ENCODE assay signal across 15 mouse cellular contexts in the genomic region with DNA sequence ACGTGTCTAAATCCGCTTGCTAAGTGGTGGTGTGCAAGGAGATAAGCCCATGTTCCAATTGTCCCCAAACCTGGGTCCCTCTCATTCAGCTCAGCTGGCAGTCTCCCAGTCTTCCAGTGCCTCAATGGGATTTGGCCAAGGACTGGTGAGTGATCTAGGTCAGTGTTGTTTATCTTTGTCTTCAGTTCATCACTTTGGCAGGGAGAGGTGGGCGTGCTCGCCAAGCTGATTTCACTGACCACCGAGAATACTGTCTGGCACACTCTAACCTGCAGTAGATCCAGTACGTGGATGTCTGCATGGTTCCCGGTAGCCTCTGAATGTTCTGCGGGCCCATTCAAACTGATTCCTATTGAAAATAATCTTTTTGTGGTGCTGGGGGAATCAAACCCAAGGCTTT. TPM values are rescaled to one million over a fixed set of nuclear protein-coding genes. Genes with fewer than 3 reads are reported as not detected.
DNase-seq lines count a peak whose midpoint lies in the region; ATAC-seq and TF ChIP-seq lines count a peak whose summit lies in the region.
"Had no signal": no experiment of that assay in that cellular context is flagged by ENCODE, and none has a peak within 500 bp of the region (broad histone marks: within the 10 kb centered on the region; RNA-seq: fewer than 3 reads in every experiment).

No protein-coding gene starts in this region.

- peaks cover 12% of the 10 kb centered on the region; the same call in 1 of the 2 replicates for H3K36me3 ChIP-seq in lung, postnatal 0 days (ENCODE audit: insufficient read depth, low read length)

- H3K4me3 ChIP-seq in lung, postnatal 0 days (ENCODE audit: low read depth, low read length) = no peak overlapping the region
- H3K4me3 ChIP-seq: heart, embryonic 13.5 days; limb, embryonic 13.5 days had no signal

- H3K9ac ChIP-seq in lung, postnatal 0 days (replicated peaks; ENCODE audit: low read depth) = no peak overlapping the region
- H3K9ac ChIP-seq: heart, embryonic 13.5 days; limb, embryonic 13.5 days had no signal

- no peak for TF ChIP-seq EP300 in lung, postnatal 0 days (IDR thresholded peaks at IDR 0.05)

- H3K4me2 ChIP-seq in lung, postnatal 0 days (replicated peaks; ENCODE audit: low read depth, low read length) = no peak overlapping the region
- H3K4me2 ChIP-seq: heart, embryonic 13.5 days; limb, embryonic 13.5 days; midbrain, embryonic 11.5 days had no signal

- no peaks in the 10 kb centered on the region for H3K4me1 ChIP-seq in lung, postnatal 0 days (ENCODE audit: insufficient read depth, low read depth, low read length)
- H3K4me1 ChIP-seq: limb, embryonic 13.5 days had no signal

- no peak for TF ChIP-seq CTCF in lung, postnatal 0 days (IDR thresholded peaks at IDR 0.05)

- no peak for ATAC-seq in lung, postnatal 0 days

- H3K9me3 ChIP-seq in lung, postnatal 0 days (ENCODE audit: low read length) = no peaks in the 10 kb centered on the region
- H3K9me3 ChIP-seq: heart, embryonic 13.5 days; limb, embryonic 13.5 days had no signal

- DNase-seq in heart, adult 11 months = peak; percentile 94
- no peak for DNase-seq in heart, postnatal 4 days
- peak; percentile 32 for DNase-seq in lung, postnatal 14 days
- no peak for DNase-seq in lung, postnatal 0 days (ENCODE audit: low spot score)
- DNase-seq in adrenal gland, postnatal 25 days = peak; percentile 62
- peak; percentile 49 to 56 for DNase-seq in gastrocnemius, postnatal 36 days
- no peak for DNase-seq in urinary bladder, postnatal 4 days (ENCODE audit: low spot score in 2 of 2)
- DNase-seq in kidney, postnatal 25 days = no peak
- DNase-seq: kidney, postnatal 10 days; retina, postnatal 1 day; spleen, adult 18-20 months had no signal

- WGBS in lung, postnatal 0 days = 78% methylated on average over 8 of the region's 8 CpGs

- no peaks in the 10 kb centered on the region for H3K27me3 ChIP-seq in lung, postnatal 0 days (replicated peaks; ENCODE audit: insufficient read depth, low read length)
- H3K27me3 ChIP-seq: heart, embryonic 13.5 days; limb, embryonic 13.5 days had no signal

- intact Hi-C loops in gastrocnemius, postnatal 36 days (cut with DNase I) = no loop called here

- no peak overlapping the region for H3K27ac ChIP-seq in lung, postnatal 0 days (ENCODE audit: low read length)
- H3K27ac ChIP-seq: heart, embryonic 13.5 days; limb, embryonic 13.5 days; stomach, postnatal 0 days had no signal

RNA-seq across cellular contexts. Expression of gene Psmb3, which starts 10.7 kb away (rescaled TPM):
- 100 to 1,000 TPM; 186 to 196 TPM for total RNA-seq in heart, postnatal 4 days (2021)
- polyA plus RNA-seq in lung, postnatal 0 days (2015; fragmentation: Nextera tagmentation; extraction: Ambion mirVana) = 350 and 419 TPM in 2 replicates
- total RNA-seq in adrenal gland, postnatal 25 days (2021) = 216 and 226 TPM in 2 replicates
- total RNA-seq in gastrocnemius, postnatal 36 days (2021) = 100 to 1,000 TPM; 124 to 129 TPM

RNA-seq across cellular contexts. Expression of gene Pcgf2, which starts 13.6 kb away (rescaled TPM):
- total RNA-seq in heart, postnatal 4 days (2021) = 10 to 100 TPM; 31.3 to 31.8 TPM
- polyA plus RNA-seq in lung, postnatal 0 days (2015; fragmentation: Nextera tagmentation; extraction: Ambion mirVana) = 10.5 TPM in 2 replicates
- 27.0 and 36.1 TPM in 2 replicates for total RNA-seq in adrenal gland, postnatal 25 days (2021)
- 1 to 10 TPM; 2.1 to 2.3 TPM for total RNA-seq in gastrocnemius, postnatal 36 days (2021)

RNA-seq across cellular contexts. Expression of gene Cisd3, which starts 28.3 kb away (rescaled TPM):
- 10 to 100 TPM; 96.7 to 98.0 TPM for total RNA-seq in heart, postnatal 4 days (2021)
- 59.1 and 63.8 TPM in 2 replicates for polyA plus RNA-seq in lung, postnatal 0 days (2015; fragmentation: Nextera tagmentation; extraction: Ambion mirVana)
- 164 and 166 TPM in 2 replicates for total RNA-seq in adrenal gland, postnatal 25 days (2021)
- total RNA-seq in gastrocnemius, postnatal 36 days (2021) = 100 to 1,000 TPM; 103 to 108 TPM

RNA-seq across cellular contexts. Expression of gene Pip4k2b, which starts 30.6 kb away (rescaled TPM):
- 10 to 100 TPM; 19.8 to 21.5 TPM for total RNA-seq in heart, postnatal 4 days (2021)
- 0.86 and 1.3 TPM in 2 replicates for polyA plus RNA-seq in lung, postnatal 0 days (2015; fragmentation: Nextera tagmentation; extraction: Ambion mirVana)
- total RNA-seq in adrenal gland, postnatal 25 days (2021) = 28.7 and 30.7 TPM in 2 replicates
- total RNA-seq in gastrocnemius, postnatal 36 days (2021) = 10 to 100 TPM; 44.0 to 47.0 TPM

RNA-seq across cellular contexts. Expression of gene Mllt6, which starts 50.7 kb away (rescaled TPM):
- total RNA-seq in heart, postnatal 4 days (2021) = 10 to 100 TPM; 50.2 to 51.1 TPM
- polyA plus RNA-seq in lung, postnatal 0 days (2015; fragmentation: Nextera tagmentation; extraction: Ambion mirVana) = 3.0 and 3.5 TPM in 2 replicates
- 49.4 and 53.6 TPM in 2 replicates for total RNA-seq in adrenal gland, postnatal 25 days (2021)
- total RNA-seq in gastrocnemius, postnatal 36 days (2021) = 10 to 100 TPM; 40.7 to 46.4 TPM

Comparison
In these comparisons a context has a peak if more than half of its experiments do, and no peak if none do; other contexts are left out.
1. DNase-seq: peak in heart, adult 11 months (single experiment), lung, postnatal 14 days (single experiment), adrenal gland, postnatal 25 days (single experiment) and gastrocnemius, postnatal 36 days (2 of 2); none in heart, postnatal 4 days (single experiment), lung, postnatal 0 days (single experiment), urinary bladder, postnatal 4 days (0 of 2) and kidney, postnatal 25 days (0 of 2).